Mouse (Mus musculus) right cerebral cortex, adult 18-20 months (tissue): ENCODE data around the gene Asb10.

Experiments used
- DNase-seq: peaks from one replicate; pipeline ENCODE4 v3.0.0; 2022; ENCODE audit warnings: mixed read lengths

Gene Asb10

GRCm38 (mm10) chr5:24486738-24487137, 54.0 kb downstream of the Asb10 start:
- DNase-seq, result no peak

GRCm38 (mm10) chr5:24486097-24486496, 54.7 kb downstream of the Asb10 start:
- DNase-seq, result peak; percentile 89

GRCm38 (mm10) chr5:24484963-24485362, 55.8 kb downstream of the Asb10 start:
- DNase-seq, result peak; percentile 53

- peak; percentile 82 for DNase-seq
Observed at GRCm38 (mm10) chr5:24483326-24483725, 57.5 kb downstream of the Asb10 start.
